Mouse (Mus musculus) layer of hippocampus, postnatal 14 days (tissue): ENCODE measurements around the gene Elavl1. TPM values are rescaled to one million over a fixed set of nuclear protein-coding genes. Genes with fewer than 3 reads are reported as not detected.
A peak's percentile ranks its signal among the peaks of the same experiment; 100 is the strongest.
"Not testable (repeated sequence)": the region's sequence is repeated elsewhere in the genome, so short reads cannot be mapped to it uniquely, and the experiment has no call there.

ENCODE experiments used
- DNase-seq, 2 experiments: peaks; one replicate each; pipeline ENCODE4 v3.0.0; 2021 to 2022; ENCODE audit warnings: low spot score in 2 of 2, mixed read lengths in 1 of 2
- total RNA-seq, 2 experiments: library from RNA; stranded (reverse); gene quantifications; 2 replicates each; pipeline ENCODE4 v1.2.3; 2021

Elavl1 gene
- total RNA-seq, 2 experiments from 2014 or later: 75.5 to 79.0 TPM

GRCm38 (mm10) chr8:4259125-4259804, 65.9 kb downstream of the Elavl1 start, which contains the start of gene Ctxn1:
Ctxn1 (minus strand) TSS chr8:4259274.
- peak; percentile 87 to 94 for DNase-seq

- DNase-seq: no peak
Observed at GRCm38 (mm10) chr8:4258678-4259077, 66.5 kb downstream of the Elavl1 start.

GRCm38 (mm10) chr8:4258233-4258632, 67.0 kb downstream of the Elavl1 start:
- DNase-seq: peak; percentile 87 to 89

GRCm38 (mm10) chr8:4257350-4257749, 67.9 kb downstream of the Elavl1 start:
- DNase-seq: no peak

DNA sequence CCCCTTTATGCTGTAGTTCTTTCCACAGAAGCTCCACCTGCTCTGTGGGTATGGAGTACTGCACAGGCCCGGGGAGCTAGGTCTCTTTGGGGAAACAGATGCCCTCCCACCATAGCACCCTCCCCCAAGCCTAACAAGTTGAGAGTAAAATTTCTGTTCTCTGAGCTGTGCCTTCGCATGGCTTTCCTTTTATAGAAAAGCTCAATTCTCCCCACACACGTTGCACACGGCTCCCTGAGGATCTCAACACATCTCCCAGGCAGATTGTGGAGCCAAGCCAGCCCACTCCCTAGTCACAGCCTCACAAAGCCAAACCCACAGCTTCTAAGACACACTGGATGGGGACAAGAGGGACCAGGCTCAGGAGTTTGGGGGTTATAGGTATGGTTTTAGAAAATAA, 68.3 kb downstream of the Elavl1 start:
- peak in 1 of 2 experiments; percentile 87 for DNase-seq

DNA sequence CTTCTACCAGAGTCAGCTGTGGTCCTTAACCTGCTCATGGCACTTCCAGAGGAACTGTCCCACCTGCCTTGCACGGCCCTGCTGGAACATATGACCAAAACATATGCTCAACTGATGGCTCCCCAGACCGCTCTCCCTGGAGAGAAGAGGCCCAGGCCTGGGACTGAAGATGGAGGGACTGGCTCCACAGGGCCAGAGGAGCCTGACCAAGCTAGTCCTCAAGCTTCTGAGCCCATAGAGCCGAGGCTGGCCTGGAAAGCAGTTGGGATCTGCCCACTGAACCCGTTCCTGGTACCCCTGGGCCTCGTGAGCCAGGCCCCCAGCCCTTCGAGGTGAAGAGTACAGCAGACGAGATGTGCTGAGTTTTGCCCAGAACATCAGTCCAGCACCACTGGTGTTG, 69.7 kb downstream of the Elavl1 start:
- DNase-seq: not testable (repeated sequence)

DNA sequence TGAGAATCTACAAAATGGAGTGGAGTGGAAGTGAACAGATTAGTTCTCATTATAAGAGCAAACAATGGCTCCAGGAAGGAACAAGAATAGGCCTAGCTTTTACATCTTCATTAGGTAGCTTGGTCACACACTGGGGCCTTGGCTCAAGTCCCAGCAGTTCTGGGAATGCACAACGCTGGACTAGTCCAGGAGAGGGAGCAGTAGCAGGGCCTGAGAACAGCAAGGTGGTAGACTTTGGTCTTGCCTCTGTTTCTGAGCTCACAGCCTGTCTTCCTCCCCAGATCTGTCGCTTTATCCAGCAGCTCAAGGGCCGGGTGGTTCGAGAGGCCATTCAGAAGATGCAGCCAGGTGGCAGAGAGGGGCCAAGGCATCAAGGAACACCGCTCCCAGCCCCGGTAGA, 71.2 kb downstream of the Elavl1 start:
- peak in 1 of 2 experiments; percentile 82 for DNase-seq

- peak; percentile 93 to 95 for DNase-seq
Observed at GRCm38 (mm10) chr8:4252934-4253841, 72.0 kb downstream of the Elavl1 start, which contains the start of gene Snapc2. Snapc2 (plus strand) TSS chr8:4253080.

DNA sequence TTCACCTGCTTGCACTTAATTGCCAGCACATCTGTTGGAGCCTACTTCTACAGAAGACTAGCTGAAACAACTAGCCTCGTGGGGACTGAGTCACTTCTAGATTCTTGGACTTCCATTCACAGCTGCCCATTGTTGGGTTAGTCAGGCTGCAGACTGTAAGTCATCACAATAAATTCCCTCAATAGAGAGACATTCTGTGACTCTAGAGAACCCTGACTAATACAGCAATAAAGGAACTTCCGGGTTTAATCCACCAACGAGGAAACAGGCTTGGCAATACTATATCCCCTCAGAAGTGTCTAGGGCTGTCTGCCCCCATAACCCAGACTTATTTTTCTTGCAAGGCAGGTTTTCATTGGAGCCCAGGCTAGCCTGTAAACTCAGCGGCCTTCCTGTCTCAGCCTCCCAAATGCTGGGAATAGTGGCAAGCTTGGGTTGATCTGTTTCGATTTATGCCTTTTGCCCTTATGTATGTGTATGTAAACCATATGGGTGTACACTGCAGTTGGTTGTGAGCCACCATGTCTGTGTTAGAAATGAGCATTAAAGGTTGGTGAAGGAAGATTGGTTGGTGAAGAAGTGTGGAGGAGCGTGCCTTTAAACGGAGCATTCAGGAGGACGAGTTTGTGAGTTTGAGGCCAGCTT, 73.0 kb downstream of the Elavl1 start:
- DNase-seq: no peak

GRCm38 (mm10) chr8:4250306-4250970, 74.8 kb downstream of the Elavl1 start:
- DNase-seq: peak; percentile 82 to 89

DNA sequence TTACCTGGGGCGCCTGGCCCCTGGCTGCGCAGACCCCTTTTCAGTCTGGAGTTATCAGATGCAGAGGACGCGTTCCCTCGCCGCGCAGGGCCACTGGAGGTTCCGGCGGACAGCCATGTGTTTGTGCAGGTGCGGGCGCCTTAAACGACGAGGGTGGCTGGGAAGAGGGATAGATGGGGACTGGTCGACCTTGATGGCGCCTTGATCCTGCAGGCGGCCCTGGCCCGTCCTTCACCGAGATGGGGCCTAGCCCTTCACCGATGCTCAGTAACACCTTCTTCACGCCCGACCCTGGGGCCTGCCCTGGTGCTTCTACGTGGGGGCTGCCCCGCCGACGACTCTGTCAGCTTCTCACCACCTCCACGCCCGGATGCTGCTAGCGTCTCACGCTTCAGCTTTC, 76.0 kb downstream of the Elavl1 start:
- no peak for DNase-seq

DNA sequence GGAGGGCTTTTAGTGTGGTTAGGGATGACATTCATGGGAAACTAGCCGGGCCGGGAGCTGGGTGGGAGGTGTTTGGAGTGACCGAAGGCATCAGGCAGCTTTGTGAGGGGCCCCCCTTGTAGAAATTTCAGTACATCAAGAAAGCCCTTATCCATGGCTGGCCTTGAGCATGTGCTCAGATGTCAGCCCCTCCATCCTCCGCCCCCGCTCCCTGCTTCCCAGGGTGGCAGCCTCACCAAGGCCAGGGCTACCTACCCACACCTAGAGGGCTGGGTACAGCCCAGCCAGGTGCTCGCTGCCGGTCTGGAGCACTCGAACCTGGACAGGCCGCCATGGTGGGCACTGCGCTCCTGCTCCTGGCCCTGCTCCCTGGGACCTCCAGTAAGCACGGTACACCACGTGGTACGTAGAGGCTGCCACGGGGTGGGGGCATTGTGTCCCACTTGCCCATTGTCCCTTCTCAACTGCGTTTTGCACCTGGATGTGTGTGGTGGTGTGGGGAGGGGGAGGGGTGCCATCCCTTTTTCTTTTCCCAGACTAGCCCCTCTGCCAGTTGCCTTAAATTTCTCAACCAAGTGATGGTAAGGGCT, 77.2 kb downstream of the Elavl1 start, which contains the start of gene Tgfbr3l:
Tgfbr3l (plus strand) TSS at position 264 of the 590 bp plus-strand sequence.
- DNase-seq: no peak

DNA sequence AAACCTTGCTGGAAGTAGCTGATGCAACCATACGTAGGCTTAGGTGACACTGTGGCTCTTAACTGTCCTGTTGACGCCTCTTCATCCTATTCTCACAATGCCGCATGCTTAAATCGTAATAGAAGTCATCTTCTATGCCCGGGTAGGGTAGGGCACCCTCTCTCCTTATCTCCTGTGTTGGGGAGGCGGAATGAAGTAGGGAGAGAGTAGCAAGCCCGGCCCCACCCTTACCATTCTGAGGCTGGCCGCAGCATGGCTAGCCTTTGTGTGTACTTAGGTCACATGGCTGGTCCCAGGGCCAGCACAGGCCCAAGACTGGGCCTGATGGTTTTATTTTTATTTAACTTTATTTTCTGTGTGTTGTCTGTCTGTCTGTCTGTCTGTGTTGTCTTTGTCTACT, 78.0 kb downstream of the Elavl1 start:
- DNase-seq: no peak

DNA sequence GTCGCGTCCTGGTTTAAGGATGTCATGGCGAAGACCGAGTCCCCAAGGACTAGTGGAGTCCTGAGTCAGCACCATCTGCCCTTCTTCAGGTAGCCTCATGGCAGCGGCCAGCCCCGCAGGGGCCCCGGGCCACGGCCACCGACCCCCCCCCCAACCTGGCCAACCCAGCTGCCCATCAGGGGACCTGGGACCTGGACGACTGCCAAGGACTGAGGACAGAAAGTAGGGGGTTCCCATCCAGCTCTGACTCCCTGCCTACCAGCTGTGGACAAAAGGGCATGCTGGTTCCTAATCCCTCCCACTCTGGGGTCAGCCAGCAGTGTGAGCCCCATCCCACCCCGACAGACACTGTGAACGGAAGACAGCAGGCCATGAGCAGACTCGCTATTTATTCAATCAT, 79.5 kb downstream of the Elavl1 start:
- DNase-seq: no peak

DNA sequence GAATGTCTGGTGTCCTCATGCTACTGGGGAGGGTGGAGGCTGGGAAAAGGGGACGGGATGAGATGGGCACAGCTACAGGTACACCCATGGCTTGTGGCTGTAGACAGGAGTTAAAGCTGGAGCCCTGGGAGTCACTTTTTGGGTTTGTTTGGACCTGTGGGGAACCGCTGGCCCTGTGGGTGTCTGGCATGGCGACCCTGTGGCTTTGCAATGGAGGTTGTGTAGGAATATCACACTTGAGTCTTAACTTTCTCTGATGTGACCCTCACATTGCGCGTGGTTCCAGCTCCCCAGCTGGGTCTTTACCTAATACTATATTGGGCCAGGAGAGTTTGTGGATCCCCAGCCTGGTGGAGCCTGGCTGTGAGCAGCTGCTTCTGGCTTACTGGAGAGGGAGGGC, 80.2 kb downstream of the Elavl1 start:
- no peak for DNase-seq

DNA sequence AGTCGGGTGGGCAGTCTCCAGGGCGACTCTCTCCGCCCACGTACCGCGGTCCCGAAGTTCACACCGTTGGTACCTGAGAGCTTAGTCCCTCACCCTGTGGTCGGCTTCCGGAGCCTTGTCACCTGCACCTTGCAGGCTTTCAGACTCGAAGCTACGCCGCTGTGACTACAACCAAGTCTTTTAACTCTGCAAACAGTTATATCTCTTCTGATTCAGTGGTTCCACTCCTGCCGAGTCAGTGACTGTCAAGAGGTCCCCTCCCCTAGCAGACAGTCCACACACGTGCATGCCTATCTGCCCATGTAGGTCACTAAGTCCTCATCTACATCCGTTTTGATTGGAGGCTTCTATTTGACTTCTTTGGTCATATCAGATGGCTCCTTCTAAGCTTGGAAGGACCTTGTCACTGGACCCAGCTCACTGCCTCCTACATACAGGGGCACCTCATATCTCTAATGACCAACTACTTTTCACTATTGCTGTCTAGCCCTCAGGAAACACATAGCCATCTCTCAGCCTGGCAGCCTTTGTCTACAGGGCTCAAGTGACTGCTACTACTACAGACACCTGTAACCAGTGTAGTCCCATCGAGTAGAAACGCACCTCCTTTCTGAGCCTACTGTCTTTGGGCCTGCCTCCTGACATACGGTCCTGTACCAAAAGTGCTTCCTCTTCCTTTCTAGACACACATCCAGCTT, 85.9 kb downstream of the Elavl1 start:
- DNase-seq: no peak

DNA sequence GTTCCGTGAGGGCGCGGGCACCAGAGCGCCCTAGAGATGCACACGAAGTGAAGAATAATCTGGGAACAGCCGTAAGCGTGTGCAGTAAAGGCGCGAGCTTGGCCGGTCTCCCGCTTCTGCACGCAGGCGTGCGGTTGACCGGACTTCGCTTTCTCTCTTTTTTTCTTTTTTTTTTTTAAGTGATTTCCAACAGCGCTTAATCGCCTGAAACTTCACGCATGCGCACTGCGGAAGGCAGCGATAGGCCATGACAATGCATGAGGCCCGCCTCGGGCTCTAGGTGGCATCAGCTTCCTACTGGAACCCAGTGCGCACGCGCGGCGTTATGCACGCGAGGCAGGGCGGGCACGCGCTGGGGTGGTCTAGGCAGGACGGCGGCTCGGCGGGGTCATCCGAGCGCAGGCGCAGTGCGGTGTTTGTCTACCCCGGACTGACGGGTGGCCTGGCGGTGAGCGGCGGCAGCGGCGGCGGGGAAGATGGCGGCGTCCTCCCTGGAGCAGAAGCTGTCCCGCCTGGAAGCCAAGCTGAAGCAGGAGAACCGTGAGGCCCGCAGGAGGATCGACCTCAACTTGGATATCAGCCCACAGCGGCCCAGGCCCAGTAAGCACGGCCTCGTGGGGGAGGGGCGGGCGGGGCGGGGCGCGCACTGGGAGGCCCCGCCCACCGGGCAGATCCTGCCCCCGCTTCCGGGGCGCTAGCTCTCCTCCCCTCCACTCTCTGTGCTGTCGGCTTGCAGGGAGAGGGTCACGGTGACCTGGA, 86.6 kb downstream of the Elavl1 start, which contains the start of the genes Map2k7 and Gm49320:
Map2k7 (plus strand) TSS at position 307 of the 759 bp plus-strand sequence.
Gm49320 (plus strand) TSS at position 432 of the 759 bp plus-strand sequence.
- DNase-seq: peak; percentile 100

- peak in 1 of 2 experiments; percentile 47 for DNase-seq
Observed at GRCm38 (mm10) chr8:4237814-4238433, 87.3 kb downstream of the Elavl1 start.
